8 mouse cellular contexts compared by ENCODE assay signal in the genomic region with DNA sequence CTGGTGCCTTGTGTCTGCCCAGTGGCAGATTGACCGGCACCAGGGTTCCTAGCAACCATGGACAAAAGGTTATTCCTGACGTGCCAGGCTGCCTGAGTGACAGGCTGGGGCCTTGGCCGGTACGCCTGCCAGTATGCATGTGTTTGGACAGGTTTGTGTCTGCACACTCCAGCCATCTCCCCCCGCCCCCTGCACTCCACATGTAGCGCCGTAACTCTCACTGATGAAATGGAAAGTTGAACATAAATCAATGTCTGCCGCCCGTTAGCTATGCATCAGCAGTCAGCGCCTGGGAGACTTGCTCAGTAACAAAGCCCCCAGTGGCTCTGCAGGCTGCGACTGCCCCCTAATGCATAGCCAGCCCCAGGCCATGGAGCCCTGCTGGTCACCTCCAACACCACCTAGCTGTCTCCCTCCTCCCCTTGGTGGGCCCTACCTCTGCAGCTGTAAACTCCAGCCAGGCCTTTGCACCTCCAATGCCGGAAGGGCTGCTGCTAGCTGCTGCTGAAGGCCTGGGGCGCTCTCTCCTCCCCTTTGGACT. TPM values are rescaled to one million over a fixed set of nuclear protein-coding genes. Genes with fewer than 3 reads are reported as not detected.
DNase-seq lines count a peak whose midpoint lies in the region; ATAC-seq and TF ChIP-seq lines count a peak whose summit lies in the region.

No protein-coding gene starts in this region.

- H3K9me3 ChIP-seq in hindbrain, embryonic 11.5 days (ENCODE audit: control insufficient read depth, low read length): no peaks in the 10 kb centered on the region
- no peaks in the 10 kb centered on the region for H3K9me3 ChIP-seq in limb, embryonic 12.5 days
- no peaks in the 10 kb centered on the region for H3K9me3 ChIP-seq in stomach, postnatal 0 days (ENCODE audit: control insufficient read depth, low read length)

- peak; percentile 84 for ATAC-seq in hindbrain, embryonic 11.5 days (ENCODE audit: low FRiP score)
- peak; percentile 50 for ATAC-seq in limb, embryonic 12.5 days (ENCODE audit: insufficient number of reproducible peaks, insufficient read depth, low FRiP score, low TSS enrichment, low read depth)
- ATAC-seq in stomach, postnatal 0 days (ENCODE audit: low FRiP score, low TSS enrichment): no peak

- no peaks in the 10 kb centered on the region for H3K27me3 ChIP-seq in cerebellum, adult 2 months (ENCODE audit: control insufficient read depth, insufficient read depth, low read length)
- no peaks in the 10 kb centered on the region for H3K27me3 ChIP-seq in hindbrain, embryonic 11.5 days (ENCODE audit: control insufficient read depth, insufficient read depth, low read length)
- H3K27me3 ChIP-seq in limb, embryonic 12.5 days: no peaks in the 10 kb centered on the region
- no peaks in the 10 kb centered on the region for H3K27me3 ChIP-seq in stomach, postnatal 0 days (ENCODE audit: control insufficient read depth, insufficient read depth, low read length)

- 45% methylated on average over 13 of the region's 13 CpGs for WGBS in cerebellum, adult 2 months
- 29% methylated on average over 13 of the region's 13 CpGs for WGBS in hindbrain, embryonic 11.5 days
- WGBS in limb, embryonic 12.5 days: 25% methylated on average over 13 of the region's 13 CpGs
- WGBS in stomach, postnatal 0 days: 47% methylated on average over 13 of the region's 13 CpGs

- no peaks in the 10 kb centered on the region for H3K36me3 ChIP-seq in hindbrain, embryonic 11.5 days (ENCODE audit: control insufficient read depth, insufficient read depth, low read length)
- peaks cover 51% of the 10 kb centered on the region for H3K36me3 ChIP-seq in limb, embryonic 12.5 days
- H3K36me3 ChIP-seq in stomach, postnatal 0 days (ENCODE audit: control insufficient read depth, insufficient read depth, low read length): no peaks in the 10 kb centered on the region

- TF ChIP-seq POLR2A in cerebellum, adult 2 months (IDR thresholded peaks at IDR 0.05; ENCODE audit: borderline replicate concordance, insufficient read depth, low read length): no peak

- no peak for TF ChIP-seq CTCF in cerebellum, adult 2 months (IDR thresholded peaks at IDR 0.05; ENCODE audit: borderline replicate concordance, insufficient read depth, low read depth, low read length)
- peak; percentile 49 for TF ChIP-seq CTCF in stomach, postnatal 0 days (IDR thresholded peaks at IDR 0.05; ENCODE audit: low read depth)

- H3K4me2 ChIP-seq in hindbrain, embryonic 11.5 days (replicated peaks; ENCODE audit: low read depth, low read length): no peak overlapping the region
- H3K4me2 ChIP-seq in limb, embryonic 12.5 days: peak overlapping the region; percentile 28
- H3K4me2 ChIP-seq in stomach, postnatal 0 days (replicated peaks; ENCODE audit: low read depth): no peak overlapping the region

- TF ChIP-seq EP300 in stomach, postnatal 0 days (optimal IDR thresholded peaks at IDR 0.05): no peak

- peaks cover 85% of the 10 kb centered on the region for H3K4me1 ChIP-seq in cerebellum, adult 2 months (ENCODE audit: control insufficient read depth, insufficient read depth, low read length)
- H3K4me1 ChIP-seq in hindbrain, embryonic 11.5 days (replicated peaks; ENCODE audit: control insufficient read depth, insufficient read depth, low read length): peaks cover 34% of the 10 kb centered on the region
- peaks cover 88% of the 10 kb centered on the region for H3K4me1 ChIP-seq in limb, embryonic 12.5 days (replicated peaks)
- peaks cover 3% of the 10 kb centered on the region; the same call in 1 of the 2 replicates for H3K4me1 ChIP-seq in stomach, postnatal 0 days (replicated peaks; ENCODE audit: control insufficient read depth, insufficient read depth)

- H3K9ac ChIP-seq in hindbrain, embryonic 11.5 days (ENCODE audit: low read depth, low read length): no peak overlapping the region
- H3K9ac ChIP-seq in limb, embryonic 12.5 days (replicated peaks): no peak overlapping the region
- no peak overlapping the region for H3K9ac ChIP-seq in stomach, postnatal 0 days (ENCODE audit: low read length)

- H3K4me3 ChIP-seq in cerebellum, adult 2 months (replicated peaks; ENCODE audit: insufficient read depth, low read depth, low read length): no peak overlapping the region
- H3K4me3 ChIP-seq in hindbrain, embryonic 11.5 days (ENCODE audit: low read depth, low read length): no peak overlapping the region
- H3K4me3 ChIP-seq in limb, embryonic 12.5 days (replicated peaks): no peak overlapping the region
- H3K4me3 ChIP-seq in stomach, postnatal 0 days (ENCODE audit: low read depth, low read length): no peak overlapping the region

- H3K27ac ChIP-seq in cerebellum, adult 2 months (ENCODE audit: insufficient read depth, low read length): peak overlapping the region; percentile 46
- peak overlapping the region; percentile 74 for H3K27ac ChIP-seq in hindbrain, embryonic 11.5 days (ENCODE audit: low read depth, low read length)
- peak overlapping the region; percentile 83 for H3K27ac ChIP-seq in limb, embryonic 12.5 days
- peak overlapping the region; percentile 61 for H3K27ac ChIP-seq in stomach, postnatal 0 days (replicated peaks)

- DNase-seq in cerebellum, adult 2 months: peak; percentile 55 to 70
- DNase-seq in cerebellum, adult 9-10 months: no peak
- DNase-seq in embryo, embryonic 11.5 days (ENCODE audit: low read depth, low spot score): peak; percentile 68
- DNase-seq in hindbrain, embryonic 11.5 days (ENCODE audit: low spot score): peak; percentile 71
- no peak for DNase-seq in stomach, postnatal 0 days (ENCODE audit: low spot score)
- DNase-seq in thymus, postnatal 25 days: no peak
- no peak for DNase-seq in right cerebral cortex, adult 2 months (ENCODE audit: low spot score in 2 of 2)

RNA-seq across cellular contexts. Expression of a gene that starts 50.6 kb away (rescaled TPM):
- polyA plus RNA-seq in cerebellum, adult 2 months (2012; rRNA removed): 99.5 and 107 TPM in 2 replicates
- 107 and 113 TPM in 2 replicates for polyA plus RNA-seq in hindbrain, embryonic 11.5 days (2014; fragmentation: Nextera tagmentation; extraction: Ambion mirVana)
- polyA plus RNA-seq in limb, embryonic 12.5 days (2016; fragmentation: Nextera tagmentation; extraction: Ambion mirVana): 97.8 and 102 TPM in 2 replicates
- 52.6 and 54.6 TPM in 2 replicates for polyA plus RNA-seq in stomach, postnatal 0 days (2015; fragmentation: Nextera tagmentation; extraction: Ambion mirVana)

RNA-seq across cellular contexts. Expression of a gene that starts 50.7 kb away (rescaled TPM):
- polyA plus RNA-seq in cerebellum, adult 2 months (2012; rRNA removed): 5.5 and 5.7 TPM in 2 replicates
- 2.3 and 5.5 TPM in 2 replicates for polyA plus RNA-seq in hindbrain, embryonic 11.5 days (2014; fragmentation: Nextera tagmentation; extraction: Ambion mirVana)
- 4.6 and 7.1 TPM in 2 replicates for polyA plus RNA-seq in limb, embryonic 12.5 days (2016; fragmentation: Nextera tagmentation; extraction: Ambion mirVana)
- 5.6 and 6.2 TPM in 2 replicates for polyA plus RNA-seq in stomach, postnatal 0 days (2015; fragmentation: Nextera tagmentation; extraction: Ambion mirVana)

Comparison
In these comparisons a context has a peak if more than half of its experiments do, and no peak if none do; other contexts are left out.
1. DNase-seq: peak in cerebellum, adult 2 months (2 of 2), embryo, embryonic 11.5 days (single experiment) and hindbrain, embryonic 11.5 days (single experiment); none in cerebellum, adult 9-10 months (single experiment), stomach, postnatal 0 days (single experiment), thymus, postnatal 25 days (single experiment) and right cerebral cortex, adult 2 months (0 of 2).
2. Peak in every context shown above with its lines, with median percentiles within 50 percentile points of each other: H3K27ac ChIP-seq.